Mouse (Mus musculus) megakaryocyte, embryonic 14.5 days (primary cell): Measurements from ENCODE around the gene Zfp637. TPM values are rescaled to one million over a fixed set of nuclear protein-coding genes. Genes with fewer than 3 reads are reported as not detected.
A peak's percentile ranks its signal among the peaks of the same experiment; 100 is the strongest.
"Not testable (repeated sequence)": the region's sequence is repeated elsewhere in the genome, so short reads cannot be mapped to it uniquely, and the experiment has no call there.

ENCODE experiments used
- H3K27me3 ChIP-seq: replicated peaks from 2 replicates; pipeline ENCODE3; 2012; ENCODE audit warnings: inconsistent platforms
- H3K36me3 ChIP-seq: replicated peaks from 2 replicates; pipeline ENCODE3; 2012; ENCODE audit warnings: low read length, inconsistent platforms, mixed read lengths
- H3K4me1 ChIP-seq: 2 replicates; pipeline ENCODE4 v1.6.1; 2012; ENCODE audit warnings: inconsistent platforms
- H3K4me3 ChIP-seq: replicated peaks from 2 replicates; pipeline ENCODE3; 2012; ENCODE audit warnings: moderate library complexity, mild to moderate bottlenecking, inconsistent platforms
- H3K9me3 ChIP-seq: 2 replicates; pipeline ENCODE4 v1.6.1; 2012; ENCODE audit warnings: inconsistent platforms
- FLI1 ChIP-seq: IDR thresholded peaks from 2 replicates; pipeline ENCODE4 v1.6.1; 2012; ENCODE audit warnings: low read length, inconsistent platforms, mixed read lengths
- GATA1 ChIP-seq: IDR thresholded peaks from 3 replicates; pipeline ENCODE4 v1.6.1; 2012; ENCODE audit warnings: mixed read lengths, low read length, inconsistent platforms, borderline replicate concordance
- polyA plus RNA-seq: library from polyadenylated mRNA; stranded (reverse); fragments of >175 nt; gene quantifications from 2 replicates; pipeline ENCODE4 v1.2.3, GENCODE M21; 2012; ENCODE audit warnings: low replicate concordance; ENCODE audit not compliant: insufficient read depth

Gene Zfp637
- polyA plus RNA-seq, 1 experiment = 9.3 TPM

- peak overlapping the region; percentile 95 for H3K4me3 ChIP-seq
- no peaks in the 10 kb centered on the region for H3K36me3 ChIP-seq
- no peaks in the 10 kb centered on the region for H3K9me3 ChIP-seq
- no peaks in the 10 kb centered on the region for H3K27me3 ChIP-seq
- TF ChIP-seq GATA1 (no peak), FLI1 (no peak)
- peaks cover 25% of the 10 kb centered on the region for H3K4me1 ChIP-seq
Observed at GRCm38 (mm10) chr6:117862465-117862864, 21.5 kb downstream of the Zfp637 start.

GRCm38 (mm10) chr6:117862899-117863620 is 22.1 kb downstream of the Zfp637 start:
- Histone ChIP-seq H3K27me3 (no peaks in the 10 kb centered on the region), H3K4me3 (peak overlapping the region; percentile 95), H3K36me3 (no peaks in the 10 kb centered on the region), H3K4me1 (peaks cover 27% of the 10 kb centered on the region), H3K9me3 (no peaks in the 10 kb centered on the region)
- TF ChIP-seq FLI1 = no peak
- TF ChIP-seq GATA1 = no peak

- TF ChIP-seq FLI1 (no peak), GATA1 (no peak)
- peak overlapping the region; percentile 95 for H3K4me3 ChIP-seq
Observed at GRCm38 (mm10) chr6:117863751-117864150, 22.8 kb downstream of the Zfp637 start.

GRCm38 (mm10) chr6:117868187-117868586 is 27.2 kb downstream of the Zfp637 start:
- no peak for TF ChIP-seq FLI1
- TF ChIP-seq GATA1 = no peak
- peaks cover 12% of the 10 kb centered on the region for H3K36me3 ChIP-seq

More at GRCm38 (mm10) chr6:117863751-117864150, 22.8 kb downstream of the Zfp637 start:
- Histone ChIP-seq H3K4me1 (peaks cover 29% of the 10 kb centered on the region), H3K36me3 (no peaks in the 10 kb centered on the region), H3K9me3 (no peaks in the 10 kb centered on the region), H3K27me3 (no peaks in the 10 kb centered on the region)

GRCm38 (mm10) chr6:117871034-117871433 is 30.1 kb downstream of the Zfp637 start:
- TF ChIP-seq GATA1 = no peak
- no peak for TF ChIP-seq FLI1
- Histone ChIP-seq H3K27me3 (no peaks in the 10 kb centered on the region), H3K4me3 (no peak overlapping the region), H3K36me3 (peaks cover 12% of the 10 kb centered on the region), H3K4me1 (peaks cover 40% of the 10 kb centered on the region), H3K9me3 (no peaks in the 10 kb centered on the region)

More at GRCm38 (mm10) chr6:117868187-117868586, 27.2 kb downstream of the Zfp637 start:
- H3K4me1 ChIP-seq = peaks cover 24% of the 10 kb centered on the region
- no peaks in the 10 kb centered on the region for H3K9me3 ChIP-seq
- no peak overlapping the region for H3K4me3 ChIP-seq
- no peaks in the 10 kb centered on the region for H3K27me3 ChIP-seq

GRCm38 (mm10) chr6:117873450-117873849 is 32.5 kb downstream of the Zfp637 start:
- peaks cover 32% of the 10 kb centered on the region for H3K4me1 ChIP-seq
- not testable (repeated sequence) for H3K4me3 ChIP-seq, H3K27me3 ChIP-seq, H3K9me3 ChIP-seq
- H3K36me3 ChIP-seq = peaks cover 12% of the 10 kb centered on the region

- no peak for TF ChIP-seq GATA1
- no peak for TF ChIP-seq FLI1
- Histone ChIP-seq H3K4me3 (no peak overlapping the region), H3K27me3 (no peaks in the 10 kb centered on the region), H3K4me1 (peaks cover 34% of the 10 kb centered on the region), H3K9me3 (no peaks in the 10 kb centered on the region), H3K36me3 (peaks cover 12% of the 10 kb centered on the region)
Observed at GRCm38 (mm10) chr6:117874621-117875281, 33.8 kb downstream of the Zfp637 start.

GRCm38 (mm10) chr6:117878700-117879407 is 37.9 kb downstream of the Zfp637 start:
- Histone ChIP-seq H3K4me3 (peak overlapping the region; percentile 98), H3K4me1 (peaks cover 61% of the 10 kb centered on the region), H3K36me3 (peaks cover 2% of the 10 kb centered on the region), H3K9me3 (no peaks in the 10 kb centered on the region), H3K27me3 (no peaks in the 10 kb centered on the region)
- 0 out of 3 replicates have a peak, but pooled peaks have one; percentile 8 for TF ChIP-seq GATA1
- peak; percentile 91 for TF ChIP-seq FLI1

GRCm38 (mm10) chr6:117879408-117880115 is 38.6 kb downstream of the Zfp637 start:
- TF ChIP-seq GATA1 (no peak), FLI1 (no peak)
- Histone ChIP-seq H3K9me3 (no peaks in the 10 kb centered on the region), H3K36me3 (peaks cover 6% of the 10 kb centered on the region), H3K27me3 (no peaks in the 10 kb centered on the region), H3K4me1 (peaks cover 60% of the 10 kb centered on the region), H3K4me3 (peak overlapping the region; percentile 98)
